Mouse (Mus musculus): Measurements from ENCODE around the gene Eps8. TPM values are rescaled to one million over a fixed set of nuclear protein-coding genes. Genes with fewer than 3 reads are reported as not detected.

The Eps8 gene
- polyA plus RNA-seq, 1 experiment, result 50.4 TPM

DNA sequence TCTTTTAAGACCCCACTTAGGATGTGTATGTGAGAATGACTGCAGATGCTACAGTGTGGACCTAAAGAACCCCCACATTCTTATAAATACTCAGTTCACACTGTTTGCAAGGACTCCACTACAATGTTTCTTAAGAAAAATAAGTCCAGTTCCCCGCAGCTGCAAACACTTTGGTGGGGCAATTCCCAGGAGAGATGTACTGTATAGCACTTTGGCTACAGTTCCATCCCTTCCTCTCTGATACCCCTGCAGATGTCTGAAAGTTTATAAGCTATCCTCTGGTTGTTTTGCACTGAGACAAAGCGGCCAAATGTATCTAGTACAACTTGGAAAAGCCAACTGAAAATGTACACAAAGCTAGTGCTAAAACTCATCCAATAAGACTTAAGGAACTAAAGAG lies 8.0 kb downstream of the Eps8 start:
- 61% methylated on average over 2 of the region's 2 CpGs for WGBS
- TF ChIP-seq POLR2A (IDR thresholded peaks at IDR 0.05; ENCODE audit: borderline replicate concordance, insufficient read depth, low read length), result no peak
- TF ChIP-seq CTCF (IDR thresholded peaks at IDR 0.05; ENCODE audit: borderline replicate concordance, insufficient read depth, low read depth, low read length), result no peak
- no peak for DNase-seq
- H3K27ac ChIP-seq (ENCODE audit: insufficient read depth, low read length), result no peak overlapping the region
- H3K4me1 ChIP-seq (ENCODE audit: control insufficient read depth, insufficient read depth, low read length), result peaks cover 16% of the 10 kb centered on the region
- H3K4me3 ChIP-seq (replicated peaks; ENCODE audit: insufficient read depth, low read depth, low read length), result peak overlapping the region; percentile 92
- H3K27me3 ChIP-seq (ENCODE audit: control insufficient read depth, insufficient read depth, low read length), result no peaks in the 10 kb centered on the region

DNA sequence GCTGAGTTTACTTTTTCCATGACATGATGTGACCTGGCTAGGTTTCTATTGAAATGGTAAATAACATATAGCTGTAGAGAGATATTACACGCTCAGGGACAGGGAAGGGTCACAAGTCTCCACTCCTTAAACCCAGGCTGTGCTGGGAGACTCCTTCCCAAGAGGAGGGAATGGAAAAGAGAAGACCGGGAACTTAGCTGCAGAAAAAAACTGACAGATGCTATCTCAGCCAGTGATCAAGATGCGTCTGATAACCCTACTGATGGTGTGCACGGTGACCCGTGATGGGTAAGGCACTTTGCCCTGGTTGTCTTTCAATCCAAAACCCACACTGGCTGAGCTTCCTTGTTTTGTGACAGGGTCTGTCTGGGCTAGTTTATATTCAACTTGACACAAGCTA lies 9.8 kb downstream of the Eps8 start:
- 24% methylated on average over 5 of the region's 5 CpGs for WGBS
- TF ChIP-seq CTCF (IDR thresholded peaks at IDR 0.05; ENCODE audit: borderline replicate concordance, insufficient read depth, low read depth, low read length) (no peak), POLR2A (IDR thresholded peaks at IDR 0.05; ENCODE audit: borderline replicate concordance, insufficient read depth, low read length) (no peak)
- Histone ChIP-seq H3K4me1 (ENCODE audit: control insufficient read depth, insufficient read depth, low read length) (peaks cover 23% of the 10 kb centered on the region), H3K27me3 (ENCODE audit: control insufficient read depth, insufficient read depth, low read length) (no peaks in the 10 kb centered on the region), H3K27ac (ENCODE audit: insufficient read depth, low read length) (0 out of 2 replicates have a peak overlapping the region, but pooled peaks have one; percentile 15), H3K4me3 (replicated peaks; ENCODE audit: insufficient read depth, low read depth, low read length) (no peak overlapping the region)
- DNase-seq, result no peak

DNA sequence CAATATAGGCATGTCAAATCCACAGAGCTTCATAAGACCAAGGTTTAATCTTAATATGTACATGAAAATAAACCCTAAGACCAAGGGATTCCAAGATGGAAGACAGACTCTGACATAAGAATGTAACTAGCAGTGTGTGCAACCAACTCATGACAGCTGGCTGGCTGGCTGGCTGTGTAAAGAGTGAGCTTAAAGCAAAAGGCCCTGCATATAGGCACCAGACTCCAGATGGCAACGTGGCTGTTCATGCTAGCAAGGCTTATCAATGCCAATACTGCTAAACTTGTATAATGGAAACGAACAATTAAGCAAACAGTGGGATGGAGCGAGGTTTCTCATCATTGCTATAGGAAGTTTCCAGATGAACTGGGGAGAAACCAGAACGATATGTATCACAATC lies 10.9 kb downstream of the Eps8 start:
- no peaks in the 10 kb centered on the region for H3K27me3 ChIP-seq (ENCODE audit: control insufficient read depth, insufficient read depth, low read length)
- DNase-seq, result no peak
- TF ChIP-seq CTCF (IDR thresholded peaks at IDR 0.05; ENCODE audit: borderline replicate concordance, insufficient read depth, low read depth, low read length) (no peak), POLR2A (IDR thresholded peaks at IDR 0.05; ENCODE audit: borderline replicate concordance, insufficient read depth, low read length) (no peak)
- peaks cover 27% of the 10 kb centered on the region for H3K4me1 ChIP-seq (ENCODE audit: control insufficient read depth, insufficient read depth, low read length)
- no peak overlapping the region for H3K4me3 ChIP-seq (replicated peaks; ENCODE audit: insufficient read depth, low read depth, low read length)
- 53% methylated on average over 4 of the region's 4 CpGs for WGBS
- H3K27ac ChIP-seq (ENCODE audit: insufficient read depth, low read length), result no peak overlapping the region

DNA sequence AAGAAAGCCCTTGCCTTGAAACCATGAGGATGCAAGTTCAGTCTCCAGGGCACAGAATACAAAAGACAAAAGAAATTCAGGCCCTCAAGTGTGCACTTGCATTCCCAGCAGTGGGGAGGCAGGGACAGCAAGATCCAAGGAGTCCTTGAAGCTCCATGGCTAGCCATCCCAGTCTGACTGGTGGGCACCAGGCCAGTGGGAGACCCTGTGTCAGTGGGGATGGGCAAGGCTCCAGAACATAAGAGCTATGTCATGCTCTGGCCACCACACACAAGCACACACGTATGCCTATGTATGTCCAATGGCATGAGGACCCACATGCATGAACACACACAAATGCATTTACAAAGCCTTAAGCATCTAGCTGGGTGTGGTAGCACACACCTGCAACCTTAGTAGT lies 13.0 kb downstream of the Eps8 start:
- DNase-seq, result no peak
- WGBS, result 71% methylated on average over 1 of the region's 1 CpGs
- Histone ChIP-seq H3K4me3 (replicated peaks; ENCODE audit: insufficient read depth, low read depth, low read length) (no peak overlapping the region), H3K27ac (ENCODE audit: insufficient read depth, low read length) (no peak overlapping the region), H3K4me1 (ENCODE audit: control insufficient read depth, insufficient read depth, low read length) (peaks cover 27% of the 10 kb centered on the region), H3K27me3 (ENCODE audit: control insufficient read depth, insufficient read depth, low read length) (no peaks in the 10 kb centered on the region)
- TF ChIP-seq POLR2A (IDR thresholded peaks at IDR 0.05; ENCODE audit: borderline replicate concordance, insufficient read depth, low read length) (no peak), CTCF (IDR thresholded peaks at IDR 0.05; ENCODE audit: borderline replicate concordance, insufficient read depth, low read depth, low read length) (no peak)

DNA sequence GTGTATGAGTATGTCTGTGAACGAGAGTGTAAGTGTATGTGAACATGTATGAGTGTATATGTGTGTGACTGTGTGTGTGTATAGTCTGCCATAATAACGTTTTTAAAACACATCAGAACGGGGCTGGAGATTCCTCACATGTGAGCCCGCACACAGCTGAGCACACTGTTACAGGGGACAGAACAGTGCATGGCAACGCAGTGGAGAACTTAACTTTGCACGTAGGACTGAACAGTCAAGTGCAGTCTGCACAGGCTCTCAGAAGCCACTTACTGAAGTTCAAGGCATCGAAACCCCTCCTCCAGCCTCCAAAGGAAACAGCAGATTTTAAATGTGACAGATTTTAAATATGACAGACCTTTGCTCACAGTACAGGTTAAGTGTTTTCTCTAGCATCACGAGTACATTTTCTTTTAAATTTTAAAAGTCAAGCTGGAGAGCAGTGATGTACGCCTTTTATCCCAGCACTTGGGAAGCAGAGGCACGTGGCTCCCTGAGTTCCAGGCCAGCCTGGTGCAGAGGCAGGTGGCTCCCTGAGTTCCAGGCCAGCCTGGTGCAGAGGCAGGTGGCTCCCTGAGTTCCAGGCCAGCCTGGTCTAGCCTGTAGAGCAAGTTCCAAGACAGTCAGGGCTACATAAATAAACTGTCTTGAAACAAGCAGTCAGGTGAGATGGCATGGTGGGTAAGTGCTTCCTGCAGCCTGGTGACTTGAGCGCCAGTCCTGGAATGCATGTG lies 15.7 kb downstream of the Eps8 start:
- no peak for TF ChIP-seq CTCF (IDR thresholded peaks at IDR 0.05; ENCODE audit: borderline replicate concordance, insufficient read depth, low read depth, low read length)
- no peak for TF ChIP-seq POLR2A (IDR thresholded peaks at IDR 0.05; ENCODE audit: borderline replicate concordance, insufficient read depth, low read length)
- no peak for DNase-seq
- H3K27ac ChIP-seq (ENCODE audit: insufficient read depth, low read length), result no peak overlapping the region
- peaks cover 18% of the 10 kb centered on the region for H3K4me1 ChIP-seq (ENCODE audit: control insufficient read depth, insufficient read depth, low read length)
- no peaks in the 10 kb centered on the region for H3K27me3 ChIP-seq (ENCODE audit: control insufficient read depth, insufficient read depth, low read length)
- 71% methylated on average over 11 of the region's 11 CpGs for WGBS
- no peak overlapping the region for H3K4me3 ChIP-seq (replicated peaks; ENCODE audit: insufficient read depth, low read depth, low read length)

DNA sequence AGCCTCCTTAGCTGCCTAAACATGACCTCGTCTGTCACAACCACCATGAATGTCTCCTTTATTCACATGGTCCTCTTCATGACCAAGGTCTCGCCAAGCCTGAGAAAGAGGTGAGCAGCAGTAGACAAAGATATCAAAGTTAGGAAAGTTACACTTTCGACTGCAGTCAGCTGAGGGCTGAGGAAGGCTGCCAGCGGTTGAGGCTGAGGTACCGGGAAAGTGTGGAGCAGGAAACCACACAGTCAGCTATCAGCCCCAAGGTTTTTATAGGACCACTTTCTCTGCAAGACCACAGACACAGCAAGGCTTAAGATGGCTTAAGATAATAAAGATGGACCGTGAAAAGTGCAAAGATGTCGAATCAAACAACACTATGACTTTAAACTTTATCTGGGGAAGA lies 17.2 kb downstream of the Eps8 start:
- no peak overlapping the region for H3K4me3 ChIP-seq (replicated peaks; ENCODE audit: insufficient read depth, low read depth, low read length)
- TF ChIP-seq POLR2A (IDR thresholded peaks at IDR 0.05; ENCODE audit: borderline replicate concordance, insufficient read depth, low read length), result no peak
- TF ChIP-seq CTCF (IDR thresholded peaks at IDR 0.05; ENCODE audit: borderline replicate concordance, insufficient read depth, low read depth, low read length), result no peak
- H3K4me1 ChIP-seq (ENCODE audit: control insufficient read depth, insufficient read depth, low read length), result peaks cover 19% of the 10 kb centered on the region
- WGBS, result 74% methylated on average over 7 of the region's 7 CpGs
- H3K27ac ChIP-seq (ENCODE audit: insufficient read depth, low read length), result no peak overlapping the region
- DNase-seq, result no peak
- H3K27me3 ChIP-seq (ENCODE audit: control insufficient read depth, insufficient read depth, low read length), result no peaks in the 10 kb centered on the region

DNA sequence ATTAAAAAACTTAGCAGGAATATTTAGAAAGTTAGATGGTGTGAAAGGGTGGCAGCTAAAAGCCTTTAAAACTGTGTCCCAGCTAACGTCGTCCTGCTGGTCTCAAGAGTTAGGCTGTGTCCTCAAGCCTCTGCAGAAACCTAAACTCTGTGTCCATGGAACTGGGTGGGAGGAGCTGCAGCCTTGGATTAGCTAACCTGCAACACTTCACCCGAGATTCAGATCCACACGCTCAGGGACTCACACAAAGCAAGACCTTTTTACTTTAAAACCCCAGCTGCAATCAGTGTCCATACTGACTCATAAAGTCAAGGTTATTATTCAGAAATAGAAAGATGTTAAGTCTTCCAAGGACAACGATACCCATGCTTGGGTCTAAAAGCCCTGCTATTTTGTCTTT lies 18.5 kb downstream of the Eps8 start:
- H3K27me3 ChIP-seq (ENCODE audit: control insufficient read depth, insufficient read depth, low read length), result no peaks in the 10 kb centered on the region
- DNase-seq, result no peak
- TF ChIP-seq CTCF (IDR thresholded peaks at IDR 0.05; ENCODE audit: borderline replicate concordance, insufficient read depth, low read depth, low read length), result no peak
- no peak for TF ChIP-seq POLR2A (IDR thresholded peaks at IDR 0.05; ENCODE audit: borderline replicate concordance, insufficient read depth, low read length)
- H3K27ac ChIP-seq (ENCODE audit: insufficient read depth, low read length), result no peak overlapping the region
- peaks cover 23% of the 10 kb centered on the region for H3K4me1 ChIP-seq (ENCODE audit: control insufficient read depth, insufficient read depth, low read length)
- WGBS, result 63% methylated on average over 5 of the region's 5 CpGs
- H3K4me3 ChIP-seq (replicated peaks; ENCODE audit: insufficient read depth, low read depth, low read length), result no peak overlapping the region

DNA sequence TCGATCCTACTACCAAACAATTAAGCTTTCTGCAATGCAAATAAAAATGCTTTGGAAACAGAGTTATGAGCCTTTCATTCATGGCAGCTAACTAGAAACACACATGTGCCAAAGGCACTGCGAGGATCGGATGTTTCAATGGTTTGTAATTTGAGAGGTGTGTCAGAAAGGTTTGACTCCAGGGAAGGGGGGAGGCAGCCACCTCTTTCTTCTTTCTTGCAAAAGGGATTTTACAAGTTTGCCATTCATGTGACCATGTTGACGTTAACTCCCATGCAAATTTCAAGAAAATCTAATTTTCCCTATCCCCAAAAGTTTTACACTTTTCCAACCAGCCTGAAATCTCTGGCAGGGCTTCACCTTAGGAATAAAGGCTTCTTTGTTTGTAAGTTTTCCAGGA lies 21.1 kb downstream of the Eps8 start:
- DNase-seq, result no peak
- Histone ChIP-seq H3K4me1 (ENCODE audit: control insufficient read depth, insufficient read depth, low read length) (peaks cover 30% of the 10 kb centered on the region), H3K27me3 (ENCODE audit: control insufficient read depth, insufficient read depth, low read length) (no peaks in the 10 kb centered on the region), H3K27ac (ENCODE audit: insufficient read depth, low read length) (no peak overlapping the region), H3K4me3 (replicated peaks; ENCODE audit: insufficient read depth, low read depth, low read length) (no peak overlapping the region)
- WGBS, result 34% methylated on average over 4 of the region's 4 CpGs
- TF ChIP-seq POLR2A (IDR thresholded peaks at IDR 0.05; ENCODE audit: borderline replicate concordance, insufficient read depth, low read length) (no peak), CTCF (IDR thresholded peaks at IDR 0.05; ENCODE audit: borderline replicate concordance, insufficient read depth, low read depth, low read length) (no peak)
